Mouse (Mus musculus) monocyte, adult 5-6 weeks (primary cell): ENCODE results near the gene Utp4. TPM values are rescaled to one million over a fixed set of nuclear protein-coding genes. Genes with fewer than 3 reads are reported as not detected.

Experiments used
- total RNA-seq: library from RNA; stranded (forward); fragments of 200-1000, 200-491, 200-594 nt; gene quantifications from 3 replicates; pipeline ENCODE4 v1.2.3, GENCODE M21; 2017

The Utp4 gene
- total RNA-seq, 1 experiment from 2014 or later: 11.8 TPM

Other genes with a start within 250 kb of the Utp4 start
- 1.9 to 7.2 TPM (median 1.9 TPM) in 3 replicates for gene Tango6, start 210.6 kb upstream of the Utp4 start, total RNA-seq
- 0.32 to 1.6 TPM (median 1.4 TPM) in 3 replicates for gene Has3, start 23.4 kb upstream of the Utp4 start, total RNA-seq
- 11.4 to 17.9 TPM (median 13.6 TPM) in 3 replicates for gene Sntb2, start 42.1 kb downstream of the Utp4 start, total RNA-seq
- gene Vps4a, start 137.6 kb downstream of the Utp4 start, total RNA-seq: 44.7 to 57.3 TPM (median 45.4 TPM) in 3 replicates
- 7.6 to 22.4 TPM (median 8.8 TPM) in 3 replicates for gene Pdf, start 155.0 kb downstream of the Utp4 start, total RNA-seq
- gene Cog8, start 163.1 kb downstream of the Utp4 start, total RNA-seq: 12.4 to 21.3 TPM (median 19.2 TPM) in 3 replicates
- gene Nip7, start 163.2 kb downstream of the Utp4 start, total RNA-seq: 10.0 to 41.7 TPM (median 25.7 TPM) in 3 replicates
- gene Tmed6, start 172.0 kb downstream of the Utp4 start, total RNA-seq: not detected in 3 replicates
- gene Terf2, start 202.9 kb downstream of the Utp4 start, total RNA-seq: 11.3 to 22.7 TPM (median 13.9 TPM) in 3 replicates